Comparison of ENCODE assay signal across 8 mouse cellular contexts in the genomic region with DNA sequence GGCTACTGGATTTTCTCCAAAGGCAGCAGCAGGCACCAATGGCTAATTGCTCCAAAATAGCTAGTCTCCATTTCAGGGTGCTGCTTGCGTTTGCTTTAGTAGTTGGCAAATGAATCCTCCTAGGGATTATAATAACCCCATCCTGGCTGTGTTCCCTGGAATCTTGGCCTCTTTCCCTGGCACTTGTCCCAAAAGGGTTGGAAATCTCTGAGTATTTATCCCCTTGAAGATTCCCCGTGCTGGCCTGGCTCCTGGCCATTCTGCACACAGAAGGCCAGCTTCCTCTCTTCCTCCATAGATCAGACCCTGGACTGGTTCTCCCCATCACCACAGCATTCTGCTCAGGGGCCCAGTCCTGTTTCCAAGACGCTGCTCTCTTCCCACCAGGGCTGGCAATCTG.
DNase-seq lines count a peak whose midpoint lies in the region; ATAC-seq lines count a peak whose summit lies in the region.

No protein-coding gene starts in this region.

- H3K4me3 ChIP-seq in neural tube, embryonic 15.5 days (replicated peaks) = no peak overlapping the region

- no peak overlapping the region for H3K9ac ChIP-seq in neural tube, embryonic 15.5 days (replicated peaks)

- peaks cover 19% of the 10 kb centered on the region for H3K4me1 ChIP-seq in neural tube, embryonic 15.5 days

- no peaks in the 10 kb centered on the region for H3K36me3 ChIP-seq in neural tube, embryonic 15.5 days

- no peak overlapping the region; the same call in 1 of the 2 replicates for H3K27ac ChIP-seq in neural tube, embryonic 15.5 days (replicated peaks)

- no peak for ATAC-seq in cerebellum, adult (ENCODE audit: insufficient number of reproducible peaks, low FRiP score, low TSS enrichment)
- peak; percentile 42; the same call in 1 of the 2 replicates for ATAC-seq in frontal cortex, adult (ENCODE audit: low TSS enrichment)
- peak; percentile 56; the same call in 1 of the 2 replicates for ATAC-seq in neural tube, embryonic 15.5 days (ENCODE audit: low FRiP score)

- WGBS in neural tube, embryonic 15.5 days = 37% methylated on average over 3 of the region's 3 CpGs

- H3K4me2 ChIP-seq in neural tube, embryonic 15.5 days = no peak overlapping the region

- peak; percentile 75 for DNase-seq in cerebellum, adult 11 months
- DNase-seq in adrenal gland, postnatal 14 days = peak; percentile 83
- DNase-seq in heart, postnatal 4 days = peak; percentile 89
- peak; percentile 77 to 81 for DNase-seq in left cerebral cortex, adult 18-20 months (ENCODE audit: low spot score in 2 of 2)
- peak; percentile 69 to 77 for DNase-seq in urinary bladder, postnatal 4 days (ENCODE audit: low spot score in 2 of 2)

- H3K27me3 ChIP-seq in neural tube, embryonic 15.5 days (replicated peaks) = 0 out of 2 replicates have a peak, but pooled peaks cover 5% of the 10 kb centered on the region

- H3K9me3 ChIP-seq in neural tube, embryonic 15.5 days (replicated peaks) = no peaks in the 10 kb centered on the region
